Mouse (Mus musculus) brain, embryonic 14.5 days (tissue): ENCODE measurements at regions not wholly inside any gene's neighbourhood (a gene's known extent, or its start where the extent isn't known, plus 50 kb on each side); places are given as distances from the start of the nearest gene placed in this dataset.
A peak's percentile ranks its signal among the peaks of the same experiment; 100 is the strongest.

ENCODE experiments used
- DNase-seq: peaks from one replicate; pipeline ENCODE4 v3.0.0-alpha.2; 2011; ENCODE audit warnings: low read depth
- CTCF ChIP-seq: fragments of 200-500 bp; IDR thresholded peaks from 2 replicates; pipeline ENCODE4 v1.5.1; 2012; ENCODE audit warnings: inconsistent platforms, mild to moderate bottlenecking, moderate library complexity, borderline replicate concordance; ENCODE audit not compliant: insufficient read depth, insufficient read length; ENCODE audit errors: extremely low read depth
- POLR2A ChIP-seq: fragments of 200-500 bp; IDR thresholded peaks from 2 replicates; pipeline ENCODE4 v1.6.1; 2012; ENCODE audit warnings: mild to moderate bottlenecking, inconsistent platforms, borderline replicate concordance; ENCODE audit not compliant: poor library complexity, insufficient read depth, insufficient read length, severe bottlenecking; ENCODE audit errors: extremely low read depth

DNA sequence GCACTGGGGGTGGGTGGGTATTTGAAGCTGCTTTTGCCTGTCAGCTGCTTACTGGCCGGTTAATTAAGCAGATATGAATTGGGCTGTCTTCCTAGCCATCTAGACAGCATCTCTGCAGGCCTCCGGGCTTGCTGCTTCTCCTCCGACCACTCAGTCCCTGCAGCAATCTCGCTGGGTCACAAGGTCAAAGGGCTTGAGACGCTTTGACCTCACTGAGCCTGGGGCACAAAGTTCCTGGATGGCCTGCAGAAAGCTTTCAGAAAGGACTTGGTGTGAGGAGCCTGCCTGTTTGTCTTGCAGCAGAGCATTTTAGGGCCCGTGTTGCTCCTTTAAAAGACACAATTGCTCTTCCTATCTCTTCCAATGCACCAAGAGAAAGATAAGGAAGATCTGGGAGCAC is 83.7 kb upstream of the Ppp2r5a start:
- TF ChIP-seq POLR2A (no peak), CTCF (no peak)
- no peak for DNase-seq

DNA sequence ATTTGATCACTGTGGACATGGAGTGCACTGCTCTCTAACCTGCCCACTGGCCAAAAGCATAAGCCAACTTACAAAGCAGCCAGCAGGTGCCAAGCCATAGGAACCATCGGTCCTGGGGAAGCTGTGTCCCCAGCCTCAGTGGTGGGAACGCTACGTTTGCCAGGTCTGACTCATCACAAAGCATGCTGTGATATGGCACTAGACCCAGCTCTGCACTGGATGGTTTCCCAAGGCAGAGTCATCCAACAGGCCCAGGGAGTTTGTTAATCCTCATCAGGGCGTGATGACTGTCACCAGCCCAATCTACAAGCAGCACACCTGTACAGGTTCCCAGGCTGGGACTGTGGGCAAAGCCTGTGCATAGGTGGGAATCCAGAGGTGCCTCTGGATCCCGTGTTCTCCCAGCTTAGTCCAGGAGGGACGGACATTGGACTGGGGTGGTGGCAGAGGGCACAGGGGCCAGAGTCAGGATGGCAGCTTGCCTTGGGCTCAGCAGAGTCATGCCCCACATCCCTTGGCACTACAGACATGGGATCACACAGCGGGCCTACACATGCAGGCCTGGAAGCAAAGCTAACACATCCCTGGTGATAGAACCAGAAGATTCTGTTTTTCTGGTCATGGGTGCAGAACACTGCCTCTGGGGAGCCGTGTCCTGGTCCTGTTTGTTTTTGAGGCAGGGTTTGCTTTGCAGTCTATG is 81.8 kb upstream of the Ppp2r5a start:
- TF ChIP-seq POLR2A, result no peak
- no peak for TF ChIP-seq CTCF
- DNase-seq, result no peak

DNA sequence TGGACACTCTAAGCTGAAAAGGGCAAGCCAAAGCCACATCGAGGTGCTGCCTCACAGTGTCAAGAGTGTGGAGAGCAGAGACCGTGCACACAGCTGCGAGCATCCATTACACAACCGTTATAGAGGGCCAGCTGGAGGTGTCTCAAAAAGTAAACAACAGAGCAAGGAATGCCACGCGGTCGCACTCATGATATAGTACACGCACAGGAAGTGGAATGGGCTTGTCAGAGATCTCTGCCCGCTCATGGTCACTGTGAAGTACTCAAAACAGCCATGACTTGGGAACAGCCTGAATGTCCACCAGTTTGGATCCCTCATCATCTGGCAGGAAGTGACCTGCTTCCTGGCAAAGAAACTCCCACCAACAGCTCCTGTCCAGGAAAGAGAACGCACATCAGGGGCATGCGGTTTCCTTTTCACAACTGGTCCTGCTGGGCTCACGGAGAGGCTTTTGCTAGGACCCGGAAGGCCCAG is 76.9 kb upstream of the Ppp2r5a start:
- DNase-seq, result no peak
- TF ChIP-seq POLR2A, result no peak
- TF ChIP-seq CTCF, result no peak

GRCm38 (mm10) chr1:191472551-191472950 is 69.5 kb upstream of the Ppp2r5a start:
- DNase-seq, result no peak
- TF ChIP-seq CTCF, result no peak
- no peak for TF ChIP-seq POLR2A

DNA sequence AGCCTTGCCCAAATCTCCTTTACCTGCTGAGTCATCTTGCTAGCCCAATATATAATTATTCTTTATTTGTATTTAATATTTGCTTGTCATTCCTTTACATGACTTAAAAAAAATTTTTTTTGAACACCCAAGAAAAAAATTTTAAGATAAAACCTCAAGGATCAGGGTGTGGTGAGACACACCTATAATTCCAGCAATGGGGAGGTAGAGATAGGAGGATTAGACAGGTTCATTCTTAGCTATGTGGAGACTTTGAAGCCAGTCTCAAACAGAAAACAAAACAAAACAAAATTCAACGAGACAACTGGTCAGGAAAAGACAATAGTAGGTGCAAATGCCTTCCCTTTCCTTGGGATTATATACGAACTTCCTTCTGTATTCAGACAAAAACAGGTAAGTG is 68.4 kb upstream of the Ppp2r5a start:
- no peak for DNase-seq
- TF ChIP-seq POLR2A, result no peak

DNA sequence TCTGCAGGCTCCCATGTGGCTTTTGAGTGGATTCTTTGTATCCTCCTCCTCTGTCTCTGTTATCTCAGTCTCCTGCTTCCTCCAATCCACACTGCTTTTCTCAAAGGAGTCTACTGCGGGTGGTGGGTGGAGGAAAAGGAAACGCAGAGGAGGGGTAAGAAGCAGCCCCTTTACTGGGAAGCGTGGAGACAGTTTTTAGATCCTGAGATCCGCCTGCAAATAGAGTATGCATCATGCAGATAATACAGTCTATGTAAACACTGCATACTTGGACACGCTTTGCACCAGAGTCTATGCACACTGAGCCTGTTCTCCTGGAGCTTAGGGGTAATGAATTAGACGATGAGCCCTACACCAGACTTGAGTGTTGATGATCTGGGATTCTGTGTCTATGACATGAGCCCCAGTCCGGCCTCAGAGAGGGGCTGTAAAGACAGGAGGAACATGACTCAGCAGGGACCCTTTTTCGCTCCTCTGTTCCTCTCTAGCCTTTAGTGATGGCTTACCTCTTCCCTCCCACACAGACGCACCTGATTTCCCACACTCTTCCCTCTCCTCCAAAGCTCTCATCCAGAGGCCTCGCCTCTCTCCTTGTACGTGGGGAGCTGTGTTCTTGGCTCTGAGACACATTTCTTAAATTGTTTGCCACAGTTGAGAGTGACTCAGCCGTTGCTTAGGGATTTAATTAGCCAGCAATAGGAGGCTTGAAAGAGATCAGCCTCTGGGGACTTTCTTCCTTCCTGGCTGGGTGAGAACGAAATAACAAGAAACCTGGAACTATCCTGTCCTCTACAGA is 67.3 kb upstream of the Ppp2r5a start:
- peak; percentile 83 for DNase-seq
- TF ChIP-seq POLR2A, result no peak

DNA sequence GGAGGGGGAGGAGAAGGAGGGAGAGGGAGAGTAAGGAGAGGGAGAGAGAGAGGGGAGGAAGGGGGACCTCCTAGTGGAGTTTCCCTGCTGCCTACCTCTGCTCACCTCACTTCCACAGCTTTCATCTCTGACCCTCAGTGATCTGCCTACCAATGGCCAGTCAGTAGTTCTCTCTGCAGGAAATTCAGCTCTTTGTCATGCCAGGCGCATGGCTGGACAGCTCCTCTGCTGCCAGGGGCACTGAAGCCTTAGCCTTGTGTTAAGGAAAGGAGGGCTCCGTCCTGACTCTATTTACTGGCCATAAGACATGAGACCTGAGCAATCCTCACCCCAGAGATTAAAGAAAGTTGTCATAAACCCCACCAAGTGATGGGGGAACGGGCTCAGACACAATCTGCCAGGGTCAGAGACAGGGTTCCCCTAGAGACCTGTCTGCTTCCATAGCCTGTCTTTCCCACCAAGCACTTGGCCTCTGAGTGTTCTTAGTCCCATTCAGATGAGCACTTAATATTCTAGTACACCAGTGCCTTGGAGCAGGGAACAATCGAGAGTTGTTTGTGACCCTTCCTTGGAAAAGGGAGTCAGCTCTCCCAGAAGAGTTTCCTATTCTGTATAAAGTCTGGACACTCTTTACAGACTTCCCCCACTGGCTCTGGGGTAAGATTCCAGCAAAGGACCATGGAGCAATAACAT is 65.9 kb upstream of the Ppp2r5a start:
- TF ChIP-seq POLR2A (no peak), CTCF (no peak)
- DNase-seq, result no peak

DNA sequence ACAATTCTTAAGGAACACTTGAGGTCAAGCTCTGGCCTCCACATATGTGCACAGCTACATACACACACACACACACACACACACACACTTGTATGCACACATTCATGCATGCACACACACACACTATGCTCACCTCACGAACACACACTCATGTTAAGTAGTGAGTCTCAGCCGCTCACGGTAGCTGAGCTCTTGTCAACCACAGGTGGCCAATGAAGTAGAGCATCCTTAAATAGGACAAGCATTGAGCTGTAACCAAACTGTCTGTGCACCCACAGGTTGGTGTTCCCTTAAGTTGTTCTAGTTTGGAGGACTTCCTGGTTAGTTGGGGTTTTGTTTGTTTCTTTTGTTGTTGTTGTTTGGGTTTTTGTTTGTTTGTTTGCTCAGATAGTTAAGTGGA is 63.2 kb upstream of the Ppp2r5a start:
- DNase-seq, result no peak
- TF ChIP-seq POLR2A (no peak), CTCF (no peak)

- TF ChIP-seq CTCF (no peak), POLR2A (no peak)
Measured at GRCm38 (mm10) chr1:191465723-191466122, 62.7 kb upstream of the Ppp2r5a start.

DNA sequence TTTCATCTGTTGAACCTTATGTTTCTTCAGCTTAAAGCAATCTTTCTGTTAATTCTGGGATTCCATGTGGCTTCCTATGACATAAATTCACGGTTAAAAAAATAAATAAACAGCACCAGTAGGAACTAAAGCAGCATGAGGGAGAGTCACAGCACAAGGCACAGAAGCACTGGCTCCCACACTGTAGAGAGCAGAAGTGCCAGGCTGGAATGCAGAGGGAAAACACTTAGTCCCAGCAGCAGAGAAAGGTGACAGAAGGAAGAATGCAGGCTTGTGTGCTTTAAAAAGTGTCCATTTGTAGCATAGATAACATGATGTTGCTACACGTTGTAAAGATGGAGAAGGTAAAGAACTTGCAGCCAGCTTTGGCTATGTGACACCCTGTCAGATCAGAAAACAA is 62.1 kb upstream of the Ppp2r5a start:
- DNase-seq, result no peak
- TF ChIP-seq POLR2A, result no peak
- TF ChIP-seq CTCF, result no peak

More at GRCm38 (mm10) chr1:191465723-191466122, 62.7 kb upstream of the Ppp2r5a start:
- DNase-seq, result no peak

- DNase-seq, result peak; percentile 48
- TF ChIP-seq CTCF (no peak), POLR2A (no peak)
Measured at GRCm38 (mm10) chr1:191461811-191462491, 58.9 kb upstream of the Ppp2r5a start.
